Mouse (Mus musculus): ENCODE data around the gene Ppp1r9a.
A peak's percentile ranks its signal among the peaks of the same experiment; 100 is the strongest.

Gene Ppp1r9a

GRCm38 (mm10) chr6:4956651-4957050, 53.9 kb downstream of the Ppp1r9a start:
- peak; percentile 23 for DNase-seq (ENCODE audit: low read depth, low spot score)

- no peak for DNase-seq (ENCODE audit: low read depth, low spot score)
Measured at GRCm38 (mm10) chr6:4962197-4962596, 59.5 kb downstream of the Ppp1r9a start.

- no peak for DNase-seq (ENCODE audit: low read depth, low spot score)
Measured at GRCm38 (mm10) chr6:4963049-4963448, 60.3 kb downstream of the Ppp1r9a start.

- no peak for DNase-seq (ENCODE audit: low read depth, low spot score)
Measured at GRCm38 (mm10) chr6:4967236-4967635, 64.5 kb downstream of the Ppp1r9a start.

GRCm38 (mm10) chr6:4971229-4971628, 68.5 kb downstream of the Ppp1r9a start:
- no peak for DNase-seq (ENCODE audit: low read depth, low spot score)

- DNase-seq (ENCODE audit: low read depth, low spot score) = peak; percentile 52
Measured at GRCm38 (mm10) chr6:4972808-4973207, 70.1 kb downstream of the Ppp1r9a start.

- no peak for DNase-seq (ENCODE audit: low read depth, low spot score)
Measured at GRCm38 (mm10) chr6:4973337-4973736, 70.6 kb downstream of the Ppp1r9a start.

- no peak for DNase-seq (ENCODE audit: low read depth, low spot score)
Measured at GRCm38 (mm10) chr6:4977515-4977914, 74.8 kb downstream of the Ppp1r9a start.

- DNase-seq (ENCODE audit: low read depth, low spot score) = no peak
Measured at GRCm38 (mm10) chr6:4978249-4978648, 75.5 kb downstream of the Ppp1r9a start.

GRCm38 (mm10) chr6:4978897-4979296, 76.2 kb downstream of the Ppp1r9a start:
- no peak for DNase-seq (ENCODE audit: low read depth, low spot score)

- no peak for DNase-seq (ENCODE audit: low read depth, low spot score)
Measured at GRCm38 (mm10) chr6:4980113-4980512, 77.4 kb downstream of the Ppp1r9a start.

- peak; percentile 49 for DNase-seq (ENCODE audit: low read depth, low spot score)
Measured at GRCm38 (mm10) chr6:4982686-4983162, 80.0 kb downstream of the Ppp1r9a start.

- DNase-seq (ENCODE audit: low read depth, low spot score) = no peak
Measured at GRCm38 (mm10) chr6:4985668-4986067, 83.0 kb downstream of the Ppp1r9a start.

- DNase-seq (ENCODE audit: low read depth, low spot score) = no peak
Measured at GRCm38 (mm10) chr6:4987084-4987483, 84.4 kb downstream of the Ppp1r9a start.

- no peak for DNase-seq (ENCODE audit: low read depth, low spot score)
Measured at GRCm38 (mm10) chr6:4988688-4989087, 86.0 kb downstream of the Ppp1r9a start.

- DNase-seq (ENCODE audit: low read depth, low spot score) = peak; percentile 56
Measured at GRCm38 (mm10) chr6:4992308-4992707, 89.6 kb downstream of the Ppp1r9a start.

- DNase-seq (ENCODE audit: low read depth, low spot score) = no peak
Measured at GRCm38 (mm10) chr6:4993600-4994160, 91.0 kb downstream of the Ppp1r9a start.

GRCm38 (mm10) chr6:4994161-4994919, 91.6 kb downstream of the Ppp1r9a start:
- DNase-seq (ENCODE audit: low read depth, low spot score) = no peak

GRCm38 (mm10) chr6:4997599-4997998, 94.9 kb downstream of the Ppp1r9a start:
- no peak for DNase-seq (ENCODE audit: low read depth, low spot score)

GRCm38 (mm10) chr6:4998929-4999328, 96.2 kb downstream of the Ppp1r9a start:
- DNase-seq (ENCODE audit: low read depth, low spot score) = no peak

- no peak for DNase-seq (ENCODE audit: low read depth, low spot score)
Measured at GRCm38 (mm10) chr6:5000788-5001187, 98.1 kb downstream of the Ppp1r9a start.

- DNase-seq (ENCODE audit: low read depth, low spot score) = peak; percentile 96
Measured at GRCm38 (mm10) chr6:5005491-5006275, 103.0 kb downstream of the Ppp1r9a start.
